Mouse (Mus musculus): ENCODE results near the gene Tgds. TPM values are rescaled to one million over a fixed set of nuclear protein-coding genes. Genes with fewer than 3 reads are reported as not detected.
"Not testable (repeated sequence)": the region's sequence is repeated elsewhere in the genome, so short reads cannot be mapped to it uniquely, and the experiment has no call there.

The Tgds gene
- 1 to 10 TPM; 7.9 to 9.1 TPM for total RNA-seq (2021)
- long read RNA-seq, experiment 1, transcript Tgds-201 (12 exons, 1,682 nt): major isoform, 7 of 9 reads
- long read RNA-seq, experiment 1, partial matches to known transcripts: 0 of 9 reads
- long read RNA-seq, experiment 1, other reads (novel, unspliced or antisense): 2 of 9 reads
- long read RNA-seq, experiment 2, partial matches to known transcripts: 0 of 5 reads
- long read RNA-seq, experiment 2, other reads (novel, unspliced or antisense): 3 of 5 reads

- peak; percentile 100 for DNase-seq (ENCODE audit: low spot score in 2 of 2)
Observed at GRCm38 (mm10) chr14:118132642-118132977, at the start of gene Tgds. Tgds (minus strand) TSS chr14:118132755.

- DNase-seq (ENCODE audit: low spot score in 2 of 2): peak; percentile 39 to 51
Observed at GRCm38 (mm10) chr14:118180711-118181177, 48.2 kb upstream of the Tgds start.

- DNase-seq (ENCODE audit: low spot score in 2 of 2): peak; percentile 39 to 40
Observed at GRCm38 (mm10) chr14:118180117-118180557, 47.6 kb upstream of the Tgds start.

- DNase-seq (ENCODE audit: low spot score in 2 of 2): no peak
Observed at GRCm38 (mm10) chr14:118179701-118180100, 47.1 kb upstream of the Tgds start.

GRCm38 (mm10) chr14:118179251-118179650, 46.7 kb upstream of the Tgds start:
- DNase-seq (ENCODE audit: low spot score in 2 of 2): no peak

GRCm38 (mm10) chr14:118175694-118176085, 43.1 kb upstream of the Tgds start:
- DNase-seq (ENCODE audit: low spot score in 2 of 2): no peak

- no peak for DNase-seq (ENCODE audit: low spot score in 2 of 2)
Observed at GRCm38 (mm10) chr14:118175071-118175693, 42.6 kb upstream of the Tgds start.

- DNase-seq (ENCODE audit: low spot score in 2 of 2): no peak
Observed at GRCm38 (mm10) chr14:118173590-118174203, 41.1 kb upstream of the Tgds start.

GRCm38 (mm10) chr14:118168776-118169175, 36.2 kb upstream of the Tgds start:
- no peak for DNase-seq (ENCODE audit: low spot score in 2 of 2)

- no peak for DNase-seq (ENCODE audit: low spot score in 2 of 2)
Observed at GRCm38 (mm10) chr14:118162640-118163039, 30.1 kb upstream of the Tgds start.

GRCm38 (mm10) chr14:118161751-118162150, 29.2 kb upstream of the Tgds start:
- DNase-seq (ENCODE audit: low spot score in 2 of 2): no peak

GRCm38 (mm10) chr14:118157146-118157545, 24.6 kb upstream of the Tgds start:
- DNase-seq (ENCODE audit: low spot score in 2 of 2): peak; percentile 49 to 60

GRCm38 (mm10) chr14:118156740-118157139, 24.2 kb upstream of the Tgds start:
- DNase-seq (ENCODE audit: low spot score in 2 of 2): no peak

- not testable (repeated sequence) for DNase-seq (ENCODE audit: low spot score in 2 of 2)
Observed at GRCm38 (mm10) chr14:118156056-118156455, 23.5 kb upstream of the Tgds start.

GRCm38 (mm10) chr14:118152294-118152651, 19.7 kb upstream of the Tgds start:
- no peak for DNase-seq (ENCODE audit: low spot score in 2 of 2)

GRCm38 (mm10) chr14:118151651-118152293, 19.2 kb upstream of the Tgds start:
- no peak for DNase-seq (ENCODE audit: low spot score in 2 of 2)

- no peak for DNase-seq (ENCODE audit: low spot score in 2 of 2)
Observed at GRCm38 (mm10) chr14:118150656-118151551, 18.3 kb upstream of the Tgds start.

- no peak for DNase-seq (ENCODE audit: low spot score in 2 of 2)
Observed at GRCm38 (mm10) chr14:118148554-118148953, 16.0 kb upstream of the Tgds start.

GRCm38 (mm10) chr14:118148046-118148445, 15.5 kb upstream of the Tgds start:
- DNase-seq (ENCODE audit: low spot score in 2 of 2): no peak

GRCm38 (mm10) chr14:118142283-118142682, 9.7 kb upstream of the Tgds start:
- DNase-seq (ENCODE audit: low spot score in 2 of 2): no peak

GRCm38 (mm10) chr14:118137487-118137886, 4.9 kb upstream of the Tgds start:
- DNase-seq (ENCODE audit: low spot score in 2 of 2): no peak
